Mouse (Mus musculus) megakaryocyte, embryonic 14.5 days (primary cell): ENCODE measurements around the gene Zfp988.
"Not testable (repeated sequence)": the region's sequence is repeated elsewhere in the genome, so short reads cannot be mapped to it uniquely, and the experiment has no call there.

Experiments used
- FLI1 ChIP-seq: IDR thresholded peaks from 2 replicates; pipeline ENCODE4 v1.6.1; 2012; ENCODE audit warnings: low read length, inconsistent platforms, mixed read lengths
- GATA1 ChIP-seq: IDR thresholded peaks from 3 replicates; pipeline ENCODE4 v1.6.1; 2012; ENCODE audit warnings: mixed read lengths, low read length, inconsistent platforms, borderline replicate concordance

DNA sequence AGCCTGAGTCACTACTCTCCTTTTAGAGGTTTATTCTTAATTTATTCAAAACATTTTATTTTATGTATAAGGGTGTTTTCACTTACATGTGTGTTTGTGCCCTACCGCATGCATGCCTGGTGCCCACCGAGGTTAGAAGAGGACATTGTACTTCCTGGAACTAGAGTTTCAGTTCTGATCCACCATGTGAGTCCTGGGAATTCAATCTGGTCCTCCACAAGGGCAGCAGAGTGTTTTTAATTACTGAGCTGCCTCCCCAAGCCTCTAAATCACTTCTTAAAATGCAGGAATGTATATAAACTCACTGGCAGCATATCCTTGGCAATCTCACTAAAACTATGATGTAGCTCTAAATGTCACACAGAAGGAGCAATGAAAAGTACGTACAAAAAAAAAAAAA lies 33.2 kb downstream of the Zfp988 start:
- not testable (repeated sequence) for TF ChIP-seq FLI1, GATA1
